Mouse (Mus musculus) splenic B cell, adult 2 months (primary cell): ENCODE measurements at regions not wholly inside any gene's neighbourhood (a gene's known extent, or its start where the extent isn't known, plus 50 kb on each side); places are given as distances from the start of the nearest gene placed in this dataset.
A peak's percentile ranks its signal among the peaks of the same experiment; 100 is the strongest.
"Not testable (repeated sequence)": the region's sequence is repeated elsewhere in the genome, so short reads cannot be mapped to it uniquely, and the experiment has no call there.

ENCODE experiments used
- DNase-seq: peaks from one replicate; pipeline ENCODE4 v3.0.0-alpha.2; 2011; ENCODE audit warnings: low read depth, low spot score
- H3K27me3 ChIP-seq: 2 replicates; pipeline ENCODE4 v1.6.1; 2012; ENCODE audit warnings: mild to moderate bottlenecking, low read length, moderate library complexity, mixed read lengths; ENCODE audit not compliant: control insufficient read depth, poor library complexity, insufficient read depth, severe bottlenecking
- H3K36me3 ChIP-seq: 2 replicates; pipeline ENCODE4 v1.6.1; 2012; ENCODE audit warnings: mild to moderate bottlenecking, low read length, moderate library complexity, mixed read lengths; ENCODE audit not compliant: control insufficient read depth, poor library complexity, insufficient read depth, severe bottlenecking

- H3K27me3 ChIP-seq, result no peaks in the 10 kb centered on the region
- no peaks in the 10 kb centered on the region for H3K36me3 ChIP-seq
- DNase-seq, result no peak
Observed at GRCm38 (mm10) chr16:30804018-30804417, 204.5 kb downstream of the Fam43a start.

- H3K27me3 ChIP-seq, DNase-seq, H3K36me3 ChIP-seq: not testable (repeated sequence)
Observed at GRCm38 (mm10) chr16:30806206-30806605, 206.7 kb downstream of the Fam43a start.

GRCm38 (mm10) chr16:30818541-30819120, 219.1 kb downstream of the Fam43a start:
- DNase-seq, result no peak
- Histone ChIP-seq H3K36me3 (no peaks in the 10 kb centered on the region), H3K27me3 (no peaks in the 10 kb centered on the region)

- no peaks in the 10 kb centered on the region for H3K36me3 ChIP-seq
- no peaks in the 10 kb centered on the region for H3K27me3 ChIP-seq
- no peak for DNase-seq
Observed at GRCm38 (mm10) chr16:30819342-30819741, 219.8 kb downstream of the Fam43a start.

- DNase-seq, result no peak
- Histone ChIP-seq H3K36me3 (no peaks in the 10 kb centered on the region), H3K27me3 (no peaks in the 10 kb centered on the region)
Observed at GRCm38 (mm10) chr16:30820234-30820633, 220.7 kb downstream of the Fam43a start.

GRCm38 (mm10) chr16:30820761-30821160, 221.2 kb downstream of the Fam43a start:
- Histone ChIP-seq H3K27me3 (no peaks in the 10 kb centered on the region), H3K36me3 (no peaks in the 10 kb centered on the region)
- DNase-seq, result no peak

- DNase-seq, result no peak
- Histone ChIP-seq H3K27me3 (no peaks in the 10 kb centered on the region), H3K36me3 (no peaks in the 10 kb centered on the region)
Observed at GRCm38 (mm10) chr16:30821191-30821910, 221.8 kb downstream of the Fam43a start.

- Histone ChIP-seq H3K36me3 (no peaks in the 10 kb centered on the region), H3K27me3 (no peaks in the 10 kb centered on the region)
- DNase-seq, result no peak
Observed at GRCm38 (mm10) chr16:30821911-30822578, 222.5 kb downstream of the Fam43a start.

- Histone ChIP-seq H3K27me3 (no peaks in the 10 kb centered on the region), H3K36me3 (no peaks in the 10 kb centered on the region)
- no peak for DNase-seq
Observed at GRCm38 (mm10) chr16:30826128-30826527, 226.6 kb downstream of the Fam43a start.

GRCm38 (mm10) chr16:30827901-30828608, 228.5 kb downstream of the Fam43a start:
- no peak for DNase-seq
- Histone ChIP-seq H3K36me3 (no peaks in the 10 kb centered on the region), H3K27me3 (no peaks in the 10 kb centered on the region)

GRCm38 (mm10) chr16:30834561-30834960, 235.0 kb downstream of the Fam43a start:
- no peak for DNase-seq
- H3K36me3 ChIP-seq, result no peaks in the 10 kb centered on the region
- no peaks in the 10 kb centered on the region for H3K27me3 ChIP-seq

GRCm38 (mm10) chr16:30835678-30836077, 236.2 kb downstream of the Fam43a start:
- H3K36me3 ChIP-seq, result no peaks in the 10 kb centered on the region
- no peaks in the 10 kb centered on the region for H3K27me3 ChIP-seq
- DNase-seq, result peak; percentile 33

GRCm38 (mm10) chr16:30842831-30843230, 238.4 kb downstream of the Xxylt1 start:
- no peaks in the 10 kb centered on the region for H3K27me3 ChIP-seq
- no peak for DNase-seq

GRCm38 (mm10) chr16:30852595-30852994, 228.6 kb downstream of the Xxylt1 start:
- DNase-seq, result no peak
- Histone ChIP-seq H3K36me3 (no peaks in the 10 kb centered on the region), H3K27me3 (no peaks in the 10 kb centered on the region)

More at GRCm38 (mm10) chr16:30842831-30843230, 238.4 kb downstream of the Xxylt1 start:
- H3K36me3 ChIP-seq, result no peaks in the 10 kb centered on the region

- DNase-seq, result peak; percentile 26
- no peaks in the 10 kb centered on the region for H3K36me3 ChIP-seq
- H3K27me3 ChIP-seq, result no peaks in the 10 kb centered on the region
Observed at GRCm38 (mm10) chr16:30854716-30855115, 226.5 kb downstream of the Xxylt1 start.
